Mouse (Mus musculus) bone marrow macrophage, adult 2 months (primary cell): ENCODE results near the gene Evi5.

ENCODE experiments used
- CTCF ChIP-seq: IDR thresholded peaks from 2 replicates; pipeline ENCODE4 v1.5.1; 2012; ENCODE audit warnings: low read depth, mild to moderate bottlenecking, low read length, moderate library complexity
- POLR2A ChIP-seq: IDR thresholded peaks from 2 replicates; pipeline ENCODE4 v1.6.1; 2012; ENCODE audit warnings: mild to moderate bottlenecking, low read depth, low read length, borderline replicate concordance

DNA sequence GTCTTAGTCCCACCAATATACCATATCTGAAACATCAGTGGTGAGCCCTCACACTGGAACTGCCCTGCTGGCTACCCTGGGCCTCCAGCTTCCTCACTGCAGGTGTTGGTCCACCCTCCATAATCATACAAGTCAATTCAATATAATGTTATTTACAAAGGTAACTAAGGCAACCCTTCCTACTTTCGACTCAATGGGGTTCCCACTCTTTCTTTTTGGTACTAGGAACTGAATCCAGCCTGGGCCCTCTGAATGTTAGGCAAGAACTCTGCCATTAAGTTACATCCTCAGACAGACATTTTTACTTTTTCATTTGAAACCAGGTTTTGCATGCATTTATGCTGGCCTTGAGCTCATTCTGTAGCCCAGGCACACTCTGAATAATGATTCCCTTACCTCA lies 168.6 kb downstream of the Evi5 start:
- TF ChIP-seq POLR2A (no peak), CTCF (no peak)
